Mouse (Mus musculus): ENCODE data around the gene Ssrp1.

Ssrp1 gene

GRCm38 (mm10) chr2:85036507-85037046 is 457 bp upstream of the Ssrp1 start:
- no peak for DNase-seq (ENCODE audit: low spot score in 2 of 2)

- no peak for DNase-seq (ENCODE audit: low spot score in 2 of 2)
These were observed 1.3 kb downstream of the Ssrp1 start for GRCm38 (mm10) chr2:85038336-85038735.

GRCm38 (mm10) chr2:85043623-85044022 is 6.6 kb downstream of the Ssrp1 start:
- no peak for DNase-seq (ENCODE audit: low spot score in 2 of 2)

- DNase-seq (ENCODE audit: low spot score in 2 of 2) = no peak
These were observed 9.2 kb downstream of the Ssrp1 start for GRCm38 (mm10) chr2:85046222-85046621.

- DNase-seq (ENCODE audit: low spot score in 2 of 2) = peak in 1 of 2 experiments; percentile 26
These were observed 10.0 kb downstream of the Ssrp1 start for GRCm38 (mm10) chr2:85047081-85047480.

DNA sequence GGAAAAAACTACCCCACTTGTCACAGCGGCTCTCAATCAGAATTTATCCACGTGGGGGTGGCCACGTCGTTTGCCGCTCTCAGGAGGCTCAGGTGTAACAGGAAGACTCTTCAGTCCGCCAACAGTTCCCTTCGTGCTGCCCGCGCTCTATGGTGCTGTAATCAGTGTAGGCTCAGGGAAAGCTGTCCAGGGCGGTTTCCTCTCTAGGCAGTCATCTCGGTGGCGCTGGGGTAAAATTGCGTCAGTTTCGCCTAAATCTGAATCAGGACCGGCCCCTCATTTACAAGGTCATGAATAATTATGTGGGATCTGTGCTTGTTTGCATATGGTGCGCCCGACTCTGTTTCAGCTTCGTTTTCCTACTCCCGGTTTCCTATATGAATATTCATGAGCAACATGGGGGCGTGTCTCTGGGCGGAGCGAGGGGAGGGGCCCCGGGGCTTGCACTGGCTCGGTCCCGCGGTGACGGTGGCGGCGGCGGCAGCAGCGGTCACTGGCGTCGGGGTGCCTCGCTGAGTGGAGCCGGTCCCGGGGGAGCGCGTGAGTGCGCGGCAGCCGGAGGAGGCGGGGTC is 10.6 kb downstream of the Ssrp1 start, which contains the start of gene Tnks1bp1:
Tnks1bp1 (plus strand) TSS at position 427 of the 572 bp plus-strand sequence.
- DNase-seq (ENCODE audit: low spot score in 2 of 2) = peak; percentile 91 to 92

DNA sequence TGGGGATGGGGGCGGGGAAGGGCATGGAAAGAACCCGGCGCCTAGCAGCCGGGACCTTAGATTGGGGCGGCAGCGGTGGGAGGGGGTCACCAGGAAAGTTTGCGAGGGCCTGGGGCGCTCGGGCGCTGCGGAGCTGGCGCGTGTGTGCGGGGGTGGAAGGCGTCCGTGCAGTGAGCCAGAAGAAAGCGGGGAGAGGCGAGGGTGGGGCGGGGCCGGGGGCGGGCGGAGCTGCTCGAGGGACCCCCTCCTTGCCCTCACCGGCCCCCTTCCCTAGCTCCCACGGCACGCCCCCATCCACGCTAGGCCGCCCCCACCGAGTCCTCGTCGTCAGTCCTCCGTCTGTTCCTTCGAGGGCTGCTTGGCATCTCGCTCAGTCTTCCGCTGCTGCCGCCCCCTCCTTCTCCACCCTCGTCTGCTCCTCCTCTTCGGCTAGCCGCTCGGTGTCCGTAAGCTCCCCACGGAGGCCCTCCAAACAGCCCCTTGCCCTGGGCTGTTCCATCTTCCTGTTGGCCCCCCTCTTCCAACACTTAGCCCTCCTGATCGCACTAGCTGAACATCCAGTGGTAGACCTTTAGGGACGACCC is 11.2 kb downstream of the Ssrp1 start:
- peak; percentile 36 to 66 for DNase-seq (ENCODE audit: low spot score in 2 of 2)

DNA sequence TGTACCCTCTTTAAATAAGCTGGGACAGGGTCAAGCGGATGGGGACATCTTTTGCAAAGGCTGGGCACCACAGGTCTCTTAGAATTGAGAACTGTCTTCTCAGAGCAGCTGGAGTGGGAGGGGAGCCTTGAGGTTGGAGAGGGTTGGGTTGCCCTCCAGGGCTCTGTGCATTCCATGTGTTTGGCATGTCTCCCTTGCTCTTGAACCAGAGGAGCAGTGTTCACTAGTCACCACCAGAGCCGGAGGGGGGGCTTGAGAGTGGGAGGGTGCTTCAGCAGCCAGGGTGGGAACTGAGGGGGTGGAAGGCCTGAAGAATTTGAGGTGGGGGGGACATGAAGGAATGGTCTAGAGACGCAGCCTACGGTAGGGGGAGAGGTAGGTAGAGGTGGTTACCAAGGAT is 12.2 kb downstream of the Ssrp1 start:
- DNase-seq (ENCODE audit: low spot score in 2 of 2) = no peak

- DNase-seq (ENCODE audit: low spot score in 2 of 2) = no peak
These were observed 13.1 kb downstream of the Ssrp1 start for GRCm38 (mm10) chr2:85050001-85050634.

DNA sequence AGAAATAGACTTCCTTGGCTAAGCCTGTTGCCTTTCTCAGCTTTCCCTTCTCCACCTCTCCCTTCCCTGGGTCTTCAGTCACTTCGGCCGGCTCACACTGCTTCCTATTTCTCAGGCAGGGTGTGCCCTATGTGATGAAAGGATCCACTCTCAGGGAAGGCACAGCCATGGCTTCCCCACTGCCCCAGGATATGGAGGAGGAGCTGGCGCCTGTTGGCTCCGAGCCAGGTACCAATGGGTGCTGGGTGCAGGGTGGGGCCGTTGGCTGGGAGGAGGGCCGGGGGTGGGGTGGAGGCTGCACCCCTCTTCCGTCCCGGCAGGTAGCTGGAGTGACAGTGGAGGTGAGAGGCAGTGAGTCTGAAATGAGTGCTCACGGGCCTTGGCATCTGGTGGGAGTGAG is 13.7 kb downstream of the Ssrp1 start:
- DNase-seq (ENCODE audit: low spot score in 2 of 2) = no peak

- DNase-seq (ENCODE audit: low spot score in 2 of 2) = no peak
These were observed 16.3 kb downstream of the Ssrp1 start for GRCm38 (mm10) chr2:85053192-85053816.

GRCm38 (mm10) chr2:85056711-85057110 is 19.7 kb downstream of the Ssrp1 start:
- no peak for DNase-seq (ENCODE audit: low spot score in 2 of 2)

DNA sequence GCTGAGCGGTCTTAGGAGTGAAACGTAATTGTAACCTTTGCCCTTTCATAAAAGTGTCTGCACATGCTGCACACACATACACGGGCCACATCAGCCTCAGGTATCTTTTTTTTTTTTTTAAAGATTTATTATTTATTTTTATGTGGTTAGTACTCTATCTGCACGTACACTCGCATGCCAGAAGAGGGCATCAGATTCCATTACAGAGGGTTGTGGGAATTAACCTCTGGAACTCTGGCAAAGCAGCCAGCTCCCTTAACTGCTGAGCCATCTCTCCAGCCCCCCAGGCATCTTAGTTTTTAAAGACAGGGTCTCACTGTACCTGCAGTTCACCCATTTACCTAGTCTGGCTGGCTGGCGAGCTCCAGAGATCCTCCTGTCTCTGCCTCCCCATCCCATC is 22.6 kb downstream of the Ssrp1 start:
- DNase-seq (ENCODE audit: low spot score in 2 of 2) = no peak

DNA sequence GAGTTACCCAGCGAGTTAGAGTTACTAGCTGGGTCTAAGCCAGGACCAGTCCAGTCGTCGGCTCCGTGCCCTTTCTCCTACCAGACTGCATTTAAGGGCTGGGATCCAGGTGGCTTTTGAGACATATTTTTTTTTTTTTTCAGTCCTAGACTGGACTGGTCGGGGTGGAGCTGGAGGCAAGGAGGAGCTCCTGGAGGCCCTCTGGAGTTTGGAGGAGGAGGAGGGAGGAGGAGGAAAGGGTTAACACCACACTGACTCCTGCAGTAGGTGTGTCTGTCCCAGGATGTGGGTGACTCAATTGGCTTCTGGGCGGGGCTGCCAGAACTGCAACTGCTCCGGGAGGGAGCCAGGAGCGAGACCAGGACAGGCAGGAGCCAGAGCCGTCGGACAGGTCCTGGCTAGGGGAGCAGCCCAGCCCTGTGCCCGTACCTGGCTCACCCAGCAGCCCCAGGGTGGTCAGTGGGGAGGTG is 23.6 kb downstream of the Ssrp1 start:
- DNase-seq (ENCODE audit: low spot score in 2 of 2) = no peak

GRCm38 (mm10) chr2:85061107-85061541 is 24.1 kb downstream of the Ssrp1 start:
- DNase-seq (ENCODE audit: low spot score in 2 of 2) = no peak

GRCm38 (mm10) chr2:85065141-85065875 is 28.3 kb downstream of the Ssrp1 start:
- DNase-seq (ENCODE audit: low spot score in 2 of 2) = no peak

DNA sequence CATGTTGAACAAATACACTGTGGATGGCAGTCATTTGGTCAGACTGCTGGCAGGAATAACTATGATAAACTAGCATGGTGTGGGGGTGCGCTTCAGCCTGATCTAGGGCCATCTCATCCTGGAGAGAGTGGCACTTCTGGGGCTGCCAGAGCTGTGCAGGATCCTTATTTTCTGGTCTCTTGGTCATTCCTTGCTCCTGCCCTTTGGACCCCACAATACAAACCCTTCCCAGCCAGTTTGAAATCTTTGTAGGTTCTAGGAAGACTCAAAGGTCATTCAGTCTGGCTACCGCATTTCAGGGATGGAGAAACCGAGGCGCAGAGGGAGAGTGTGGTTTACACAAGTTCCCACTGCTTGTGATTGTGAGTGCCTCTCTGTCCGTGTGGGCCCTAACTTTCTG is 29.9 kb downstream of the Ssrp1 start:
- DNase-seq (ENCODE audit: low spot score in 2 of 2) = no peak

- no peak for DNase-seq (ENCODE audit: low spot score in 2 of 2)
These were observed 31.0 kb downstream of the Ssrp1 start for GRCm38 (mm10) chr2:85067903-85068625.

GRCm38 (mm10) chr2:85068626-85069025 is 31.6 kb downstream of the Ssrp1 start:
- DNase-seq (ENCODE audit: low spot score in 2 of 2) = no peak

DNA sequence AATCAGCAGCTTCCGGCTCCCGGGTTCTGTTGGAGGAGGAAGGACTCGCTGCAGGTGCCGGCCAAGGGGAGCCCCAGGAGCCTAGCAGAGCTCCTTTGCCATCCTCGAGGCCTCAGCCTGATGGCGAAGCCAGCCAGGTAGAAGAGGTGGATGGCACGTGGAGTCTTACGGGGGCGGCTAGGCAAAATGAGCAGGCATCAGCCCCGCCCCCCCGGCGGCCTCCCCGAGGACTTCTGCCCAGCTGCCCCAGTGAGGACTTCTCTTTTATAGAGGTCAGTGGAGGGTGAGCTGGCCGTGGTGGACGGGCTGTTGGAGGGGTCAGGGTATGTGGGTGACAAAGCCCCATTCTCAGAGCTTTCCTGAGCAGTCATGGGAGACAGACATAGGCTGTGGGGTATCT is 33.1 kb downstream of the Ssrp1 start:
- DNase-seq (ENCODE audit: low spot score in 2 of 2) = no peak

- no peak for DNase-seq (ENCODE audit: low spot score in 2 of 2)
These were observed 34.9 kb downstream of the Ssrp1 start for GRCm38 (mm10) chr2:85071921-85072320.
